Mouse (Mus musculus) testis, postnatal 10 days (tissue): ENCODE data around the gene Bid.

Experiments used
- DNase-seq: peaks from one replicate; pipeline ENCODE4 v3.0.0; 2021; ENCODE audit warnings: low spot score

The Bid gene

GRCm38 (mm10) chr6:120916074-120916971 lies at the start of gene Bid:
Gene Bid (minus strand): TSS chr6:120916853.
- DNase-seq = peak; percentile 97

- no peak for DNase-seq
Observed at GRCm38 (mm10) chr6:120965814-120966213, 49.2 kb upstream of the Bid start.

GRCm38 (mm10) chr6:120964179-120964578 lies 47.5 kb upstream of the Bid start:
- DNase-seq = no peak

- DNase-seq = no peak
Observed at GRCm38 (mm10) chr6:120960338-120961030, 43.8 kb upstream of the Bid start.

- no peak for DNase-seq
Observed at GRCm38 (mm10) chr6:120957331-120957730, 40.7 kb upstream of the Bid start.

GRCm38 (mm10) chr6:120956259-120957161 lies 39.9 kb upstream of the Bid start:
- DNase-seq = no peak

GRCm38 (mm10) chr6:120955215-120955614 lies 38.6 kb upstream of the Bid start:
- no peak for DNase-seq

- no peak for DNase-seq
Observed at GRCm38 (mm10) chr6:120954241-120954640, 37.6 kb upstream of the Bid start.

- no peak for DNase-seq
Observed at GRCm38 (mm10) chr6:120952475-120952874, 35.8 kb upstream of the Bid start.

- no peak for DNase-seq
Observed at GRCm38 (mm10) chr6:120951311-120951710, 34.7 kb upstream of the Bid start.

- no peak for DNase-seq
Observed at GRCm38 (mm10) chr6:120945510-120945909, 28.9 kb upstream of the Bid start.

- DNase-seq = no peak
Observed at GRCm38 (mm10) chr6:120943964-120944363, 27.3 kb upstream of the Bid start.

- DNase-seq = no peak
Observed at GRCm38 (mm10) chr6:120943551-120943950, 26.9 kb upstream of the Bid start.

GRCm38 (mm10) chr6:120943079-120943478 lies 26.4 kb upstream of the Bid start:
- DNase-seq = no peak

GRCm38 (mm10) chr6:120941575-120941974 lies 24.9 kb upstream of the Bid start:
- no peak for DNase-seq

- no peak for DNase-seq
Observed at GRCm38 (mm10) chr6:120941084-120941481, 24.4 kb upstream of the Bid start.

- DNase-seq = no peak
Observed at GRCm38 (mm10) chr6:120940446-120941083, 23.9 kb upstream of the Bid start.

- no peak for DNase-seq
Observed at GRCm38 (mm10) chr6:120939783-120940182, 23.1 kb upstream of the Bid start.

GRCm38 (mm10) chr6:120938763-120939450 lies 22.3 kb upstream of the Bid start:
- no peak for DNase-seq

- DNase-seq = no peak
Observed at GRCm38 (mm10) chr6:120937999-120938608, 21.5 kb upstream of the Bid start.
